Mouse (Mus musculus): ENCODE measurements around the gene 4930512M02Rik.
"Not testable (repeated sequence)": the region's sequence is repeated elsewhere in the genome, so short reads cannot be mapped to it uniquely, and the experiment has no call there.

Gene 4930512M02Rik

DNA sequence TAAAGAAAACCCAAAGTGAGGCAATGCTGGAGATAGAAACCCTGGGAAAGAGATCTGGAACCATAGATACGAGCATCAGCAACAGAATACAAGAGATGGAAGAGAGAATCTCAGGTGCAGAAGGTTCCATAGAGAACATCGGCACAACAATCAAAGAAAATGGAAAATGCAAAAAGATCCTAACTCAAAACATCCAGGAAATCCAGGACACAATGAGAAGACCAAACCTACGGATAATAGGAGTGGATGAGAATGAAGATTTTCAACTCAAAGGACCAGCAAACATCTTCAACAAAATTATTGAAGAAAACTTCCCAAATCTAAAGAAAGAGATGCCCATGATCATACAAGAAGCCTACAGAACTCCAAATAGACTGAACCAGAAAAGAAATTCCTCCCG, at the start of gene 4930512M02Rik:
TSS of gene 4930512M02Rik (minus strand) at position 101 of the 400 bp plus-strand sequence.
- not testable (repeated sequence) for ATAC-seq (ENCODE audit: low TSS enrichment)

- ATAC-seq (ENCODE audit: low TSS enrichment) = no peak
These were observed 49.5 kb upstream of the 4930512M02Rik start for GRCm38 (mm10) chr11:11677165-11677564.

DNA sequence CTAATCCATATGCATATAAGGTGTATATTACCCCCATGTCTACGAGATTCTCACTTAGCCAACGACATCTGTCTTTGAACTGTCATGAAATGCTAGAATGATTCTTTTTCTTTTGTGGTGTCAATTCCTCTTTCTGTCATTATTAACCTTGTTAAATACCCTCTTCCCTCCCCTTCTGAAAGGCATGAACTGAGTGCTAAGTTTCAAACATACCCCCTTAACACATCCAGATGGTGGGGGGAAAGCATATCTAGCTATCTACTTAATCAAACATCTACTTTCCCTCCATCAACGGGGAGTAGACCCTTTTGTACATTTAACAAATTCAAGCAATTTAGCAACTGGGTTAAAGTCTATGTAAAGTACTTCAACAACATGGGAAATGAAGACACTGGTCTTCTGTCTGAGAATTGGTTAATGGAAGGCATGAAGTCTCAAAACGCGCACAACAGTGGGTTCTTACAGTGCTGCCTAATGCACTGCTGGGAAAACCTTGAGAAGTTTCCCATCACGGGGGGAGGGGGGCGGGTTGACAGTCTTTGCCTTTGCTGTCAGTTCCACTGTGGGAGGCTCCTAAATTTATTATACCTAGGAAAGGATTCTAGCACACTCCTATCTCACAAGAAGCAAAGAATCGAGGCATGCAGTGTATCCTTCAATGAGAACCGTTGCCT, 48.6 kb upstream of the 4930512M02Rik start:
- ATAC-seq (ENCODE audit: low TSS enrichment) = no peak

- ATAC-seq (ENCODE audit: low TSS enrichment) = no peak
These were observed 47.4 kb upstream of the 4930512M02Rik start for GRCm38 (mm10) chr11:11675063-11675462.

- no peak for ATAC-seq (ENCODE audit: low TSS enrichment)
These were observed 45.3 kb upstream of the 4930512M02Rik start for GRCm38 (mm10) chr11:11672974-11673373.

DNA sequence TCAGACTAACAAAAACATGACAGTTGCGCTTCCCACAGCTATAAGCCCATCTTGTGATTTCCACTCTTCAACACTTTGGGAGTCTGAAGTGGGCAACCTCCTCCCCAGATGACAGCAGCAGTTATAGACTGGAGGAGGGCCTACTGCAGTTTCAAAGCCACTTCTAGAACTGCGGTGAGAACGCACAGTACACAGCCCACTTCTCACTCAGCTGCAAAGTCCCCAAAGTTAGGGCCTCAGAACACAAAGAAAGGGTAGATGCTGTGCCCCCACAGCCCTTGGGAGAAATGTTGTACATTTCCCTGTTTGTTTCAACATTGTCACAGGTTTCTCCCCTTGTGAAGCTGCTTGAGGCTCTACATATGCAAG, 40.3 kb upstream of the 4930512M02Rik start:
- no peak for ATAC-seq (ENCODE audit: low TSS enrichment)

- ATAC-seq (ENCODE audit: low TSS enrichment) = no peak
These were observed 39.8 kb upstream of the 4930512M02Rik start for GRCm38 (mm10) chr11:11667254-11667921.

GRCm38 (mm10) chr11:11660651-11661050, 33.0 kb upstream of the 4930512M02Rik start:
- ATAC-seq (ENCODE audit: low TSS enrichment) = no peak

DNA sequence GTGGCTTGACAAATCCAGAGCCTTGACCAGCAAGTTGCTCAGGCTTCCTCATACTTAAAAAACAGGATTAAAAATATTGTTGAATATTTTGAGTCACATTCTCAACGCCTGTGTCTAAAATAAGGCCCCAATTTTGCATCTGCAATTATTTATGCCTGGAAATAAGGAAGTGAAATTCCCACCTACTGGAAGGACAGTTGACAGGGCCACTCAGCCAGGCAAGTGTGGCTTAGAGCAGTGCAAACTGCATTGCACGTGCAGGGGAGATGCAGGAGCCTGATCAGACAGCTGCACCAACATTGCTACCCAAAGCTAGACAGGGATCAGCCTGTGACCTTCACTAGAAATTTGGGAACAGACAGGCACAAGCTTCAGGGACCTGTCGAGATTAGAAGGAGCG, 31.2 kb upstream of the 4930512M02Rik start:
- ATAC-seq (ENCODE audit: low TSS enrichment) = no peak

- no peak for ATAC-seq (ENCODE audit: low TSS enrichment)
These were observed 30.0 kb upstream of the 4930512M02Rik start for GRCm38 (mm10) chr11:11657634-11658033.

DNA sequence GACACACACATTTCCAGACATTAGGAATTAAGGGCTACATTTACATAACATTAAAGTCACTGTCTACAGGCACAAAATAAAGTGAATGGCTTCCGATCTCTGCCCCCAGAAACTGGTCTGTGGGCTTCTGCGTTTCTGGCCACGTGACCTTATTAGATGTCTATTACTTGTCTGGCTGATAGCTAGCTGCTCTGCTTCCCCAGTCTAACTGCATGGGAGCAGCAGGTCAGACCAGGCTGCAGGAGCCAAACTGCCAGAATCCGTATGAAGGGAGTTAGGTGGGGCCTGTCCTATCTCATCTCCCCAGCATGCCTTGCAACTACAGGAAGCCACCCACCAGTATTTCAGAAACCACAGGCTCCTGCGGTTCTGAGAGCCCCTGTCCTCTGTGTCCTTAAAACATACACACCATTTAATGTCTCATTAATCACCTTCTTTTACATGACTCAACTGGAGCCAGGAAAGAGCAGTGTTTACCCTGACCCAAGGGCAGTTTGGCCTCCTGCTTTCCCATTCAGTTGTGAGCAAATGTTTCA, 29.4 kb upstream of the 4930512M02Rik start:
- no peak for ATAC-seq (ENCODE audit: low TSS enrichment)

DNA sequence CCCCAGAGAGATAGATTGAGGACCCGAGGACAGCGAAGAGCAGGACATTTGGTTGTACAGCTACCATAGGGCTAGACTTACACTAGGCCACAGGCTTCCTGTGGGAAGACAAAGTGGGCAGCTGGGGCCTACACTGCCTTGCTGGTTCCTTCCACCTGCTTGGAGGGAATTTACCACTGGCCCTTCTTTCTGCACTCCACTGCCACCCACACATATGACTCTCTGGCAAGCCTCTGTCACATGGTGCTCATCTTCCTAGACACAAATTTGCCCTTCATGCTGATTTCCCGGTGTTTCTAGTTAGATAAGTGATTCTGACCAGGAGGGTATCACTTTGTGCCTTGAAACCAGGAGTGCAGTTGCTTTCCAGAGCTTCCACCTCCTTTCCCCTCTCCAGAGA, 28.8 kb upstream of the 4930512M02Rik start:
- no peak for ATAC-seq (ENCODE audit: low TSS enrichment)

GRCm38 (mm10) chr11:11644303-11644702, 16.7 kb upstream of the 4930512M02Rik start:
- no peak for ATAC-seq (ENCODE audit: low TSS enrichment)

- ATAC-seq (ENCODE audit: low TSS enrichment) = no peak
These were observed 3.4 kb downstream of the 4930512M02Rik start for GRCm38 (mm10) chr11:11624073-11624705.

DNA sequence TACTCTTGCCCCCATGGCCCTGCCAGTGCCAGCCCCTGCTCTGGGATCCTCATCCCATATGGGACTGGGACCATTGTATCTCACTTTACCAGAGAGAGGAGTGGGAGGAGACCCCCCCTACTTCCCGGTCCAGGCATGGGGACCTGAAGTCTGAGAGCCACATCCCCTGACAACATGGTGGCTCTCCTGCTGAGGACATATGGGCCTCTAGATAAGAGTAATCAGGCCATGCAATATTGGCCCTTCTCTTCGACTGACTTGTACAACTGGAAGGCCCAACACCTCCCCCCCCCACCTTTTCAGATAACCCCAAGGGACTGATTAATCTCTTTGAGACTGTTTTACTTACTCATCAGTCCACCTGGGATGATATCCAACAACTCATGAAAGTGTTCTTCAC, 18.4 kb downstream of the 4930512M02Rik start:
- ATAC-seq (ENCODE audit: low TSS enrichment) = no peak

DNA sequence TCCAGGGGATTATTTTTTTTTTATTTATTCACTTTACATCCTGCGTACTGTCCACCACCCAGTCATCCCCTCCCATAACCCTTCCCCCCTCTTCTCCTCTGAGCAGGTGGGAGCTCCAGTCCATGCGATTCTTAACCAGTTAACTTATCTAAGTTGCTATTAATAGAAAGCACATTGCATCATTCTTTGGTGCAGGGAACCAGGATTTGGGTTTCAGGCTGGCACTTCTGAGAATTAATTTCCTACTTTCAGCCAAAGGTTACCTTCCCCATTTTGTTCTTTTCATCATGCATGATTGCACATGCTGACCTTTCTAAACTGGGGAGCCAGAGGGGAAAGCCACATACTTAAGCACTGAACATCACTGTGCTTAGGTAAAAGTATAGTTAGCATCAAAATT, 40.3 kb downstream of the 4930512M02Rik start:
- ATAC-seq (ENCODE audit: low TSS enrichment) = no peak

- no peak for ATAC-seq (ENCODE audit: low TSS enrichment)
These were observed 41.2 kb downstream of the 4930512M02Rik start for GRCm38 (mm10) chr11:11586423-11586822.

DNA sequence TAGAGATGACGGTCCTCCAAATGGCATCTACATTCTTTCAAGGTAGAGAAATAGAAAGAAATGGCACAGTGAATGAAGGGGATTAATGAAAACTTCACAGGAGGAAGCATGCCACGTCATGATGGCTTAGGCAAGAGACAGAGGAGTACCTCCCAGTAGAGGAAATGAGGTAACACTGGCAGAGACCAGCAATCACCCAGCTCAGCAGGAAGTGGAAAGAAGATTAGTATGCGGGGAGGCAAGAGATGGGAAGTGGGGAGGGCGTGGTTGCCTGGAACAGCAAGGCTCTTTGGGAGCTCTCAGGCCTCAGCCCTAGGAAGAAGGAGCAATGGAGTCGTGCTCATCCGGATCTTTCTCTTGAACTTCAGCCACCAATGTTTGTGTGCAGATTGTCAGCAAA, 53.9 kb downstream of the 4930512M02Rik start:
- no peak for ATAC-seq (ENCODE audit: low TSS enrichment)

DNA sequence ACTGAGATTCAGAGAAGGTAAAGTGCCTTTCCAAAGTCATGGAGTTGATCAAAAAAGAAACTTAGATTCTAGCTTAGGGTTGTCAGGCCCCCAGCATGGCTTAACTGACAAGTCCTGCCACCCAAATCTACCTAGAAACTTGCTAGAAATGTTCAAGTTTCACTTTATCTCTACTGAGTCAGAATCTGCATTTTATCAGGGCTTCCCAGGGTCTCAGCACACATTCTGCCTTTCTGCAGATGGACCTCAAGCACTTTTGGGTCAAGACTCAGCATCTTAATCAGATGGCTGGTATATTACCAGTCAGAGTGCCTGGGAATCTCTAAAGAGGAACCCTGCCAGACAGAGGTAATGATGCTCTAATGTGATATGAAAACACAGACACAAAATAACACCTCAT, 56.9 kb downstream of the 4930512M02Rik start:
- no peak for ATAC-seq (ENCODE audit: low TSS enrichment)

- no peak for ATAC-seq (ENCODE audit: low TSS enrichment)
These were observed 58.0 kb downstream of the 4930512M02Rik start for GRCm38 (mm10) chr11:11569466-11570132.

DNA sequence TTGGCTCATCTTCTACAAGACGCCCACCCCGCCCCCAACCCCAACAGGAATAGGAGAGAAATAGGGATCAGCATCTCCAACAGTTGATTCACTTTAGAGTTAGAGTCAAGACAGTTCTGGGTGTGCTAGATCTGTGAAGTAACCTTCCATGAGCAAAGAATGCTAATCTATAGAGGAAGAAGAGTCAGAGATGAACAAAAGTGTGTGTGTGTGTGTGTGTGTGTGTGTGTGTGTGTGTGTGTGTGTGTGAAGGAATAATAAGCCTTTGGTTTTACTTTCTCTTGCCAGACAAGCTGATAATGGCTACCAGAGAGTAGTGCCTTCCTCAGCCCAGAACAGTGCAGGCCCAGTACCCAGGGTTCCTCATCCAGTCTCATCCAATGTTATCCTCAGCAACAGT, 59.6 kb downstream of the 4930512M02Rik start:
- no peak for ATAC-seq (ENCODE audit: low TSS enrichment)

DNA sequence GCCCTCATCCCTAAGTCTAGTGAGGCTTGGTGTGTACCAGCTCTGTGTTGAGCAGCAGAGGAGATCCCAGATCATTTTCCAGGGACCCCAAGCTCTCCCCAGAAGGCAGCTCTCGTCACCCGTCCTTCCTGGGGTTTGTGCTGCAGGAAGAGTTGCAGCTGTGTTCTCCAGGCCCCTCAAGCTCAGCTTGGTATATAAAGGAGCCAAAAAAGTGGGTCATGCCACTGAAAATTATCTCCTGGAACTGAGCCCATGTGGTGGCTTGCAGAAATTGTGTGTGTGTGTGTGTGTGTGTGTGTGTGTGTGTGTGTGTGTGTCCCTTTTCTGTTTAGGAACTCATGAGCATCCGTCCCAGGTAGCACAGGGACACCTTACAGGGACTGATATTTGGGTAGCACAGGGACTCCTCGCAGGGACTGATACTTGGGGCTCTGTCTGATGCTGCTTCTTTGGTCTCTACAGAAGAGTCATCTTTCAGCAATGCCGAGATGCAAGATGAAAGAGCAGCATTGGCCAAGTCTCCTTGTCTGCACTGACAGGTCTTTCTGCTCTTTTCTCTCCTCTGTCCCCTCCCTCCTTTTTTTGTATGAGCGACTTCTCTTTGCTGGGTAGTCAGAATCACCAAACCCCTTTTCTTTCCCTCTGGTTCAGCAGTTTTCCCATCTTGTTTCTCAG, 62.4 kb downstream of the 4930512M02Rik start:
- ATAC-seq (ENCODE audit: low TSS enrichment) = 0 out of 2 replicates have a peak, but pooled peaks have one; percentile 23

Data from frontal cortex, adult (tissue).